Mouse (Mus musculus): Measurements from ENCODE around the gene Rtn4r.
"Not testable (repeated sequence)": the region's sequence is repeated elsewhere in the genome, so short reads cannot be mapped to it uniquely, and the experiment has no call there.

Rtn4r gene

DNA sequence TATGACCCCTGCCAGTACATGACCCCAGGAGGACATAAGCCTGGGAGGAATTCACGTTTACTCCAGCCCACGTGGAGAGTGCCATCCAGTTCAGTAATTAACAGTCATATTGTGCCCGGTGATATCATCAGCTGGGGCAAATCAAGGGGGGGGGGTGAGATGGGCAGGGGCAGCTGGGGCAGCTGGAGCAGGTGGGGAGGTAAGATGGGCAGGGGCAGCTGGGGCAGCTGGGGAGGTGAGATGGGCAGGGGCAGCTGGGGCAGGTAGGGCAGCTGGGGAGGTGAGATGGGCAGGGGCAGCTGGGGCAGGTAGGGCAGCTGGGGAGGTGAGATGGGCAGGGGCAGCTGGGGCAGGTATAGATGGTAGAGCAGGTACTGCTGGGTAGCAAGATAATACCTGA is 68.1 kb downstream of the Rtn4r start:
- not testable (repeated sequence) for DNase-seq

DNA sequence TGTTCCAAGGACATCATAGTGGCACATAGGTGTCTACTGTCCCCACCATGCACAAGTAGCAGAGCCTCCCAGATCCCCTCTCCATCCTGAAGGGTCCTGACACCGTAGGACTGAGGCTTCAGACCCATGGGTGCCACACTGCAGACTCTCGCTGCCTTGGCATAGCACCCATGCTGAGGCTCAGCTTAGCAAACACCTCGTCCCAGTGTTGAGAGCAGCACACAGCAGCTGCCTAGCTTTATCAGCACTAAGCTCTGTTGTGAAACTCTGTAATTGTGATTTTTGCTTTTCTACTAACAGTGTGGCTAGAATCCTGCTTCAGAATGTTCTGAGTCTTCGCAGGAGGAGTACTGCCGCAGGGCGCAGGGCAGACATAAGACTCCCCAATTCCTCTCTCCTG is 70.4 kb downstream of the Rtn4r start:
- DNase-seq = no peak

DNA sequence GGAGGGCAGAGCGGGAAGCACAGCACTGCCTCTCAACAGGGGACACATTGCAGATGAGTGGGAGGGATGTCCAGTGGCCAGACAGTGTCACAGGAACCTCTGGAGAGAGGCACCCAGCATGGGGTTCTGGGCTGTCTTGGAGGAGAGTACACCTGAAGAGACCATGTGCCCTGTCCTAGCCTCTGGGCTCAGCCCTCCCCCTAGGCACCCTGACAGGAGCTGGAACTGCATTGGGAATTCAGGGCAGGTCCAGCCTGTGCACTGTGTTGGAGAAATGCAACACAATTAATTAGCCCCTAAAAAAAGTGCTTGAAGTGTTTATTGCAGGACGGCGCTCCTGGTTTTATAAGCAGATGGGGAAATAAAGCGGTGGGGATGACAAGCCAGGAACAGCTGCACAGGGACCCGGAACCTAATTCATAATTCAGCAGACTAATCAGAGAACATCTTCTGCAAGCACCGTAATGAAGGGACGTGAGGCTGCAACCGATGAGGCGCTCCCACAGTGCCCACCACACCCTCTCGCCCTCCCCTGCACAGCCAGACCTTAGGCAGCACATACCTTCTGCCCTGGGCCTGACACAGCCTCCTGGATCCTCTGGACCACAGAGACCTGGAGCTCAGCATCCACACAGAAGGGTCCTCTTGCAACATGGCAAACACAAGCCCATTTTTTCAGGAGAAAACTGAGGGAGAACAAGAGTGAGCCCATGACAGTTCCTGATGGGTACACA is 71.1 kb downstream of the Rtn4r start:
- DNase-seq = no peak

DNA sequence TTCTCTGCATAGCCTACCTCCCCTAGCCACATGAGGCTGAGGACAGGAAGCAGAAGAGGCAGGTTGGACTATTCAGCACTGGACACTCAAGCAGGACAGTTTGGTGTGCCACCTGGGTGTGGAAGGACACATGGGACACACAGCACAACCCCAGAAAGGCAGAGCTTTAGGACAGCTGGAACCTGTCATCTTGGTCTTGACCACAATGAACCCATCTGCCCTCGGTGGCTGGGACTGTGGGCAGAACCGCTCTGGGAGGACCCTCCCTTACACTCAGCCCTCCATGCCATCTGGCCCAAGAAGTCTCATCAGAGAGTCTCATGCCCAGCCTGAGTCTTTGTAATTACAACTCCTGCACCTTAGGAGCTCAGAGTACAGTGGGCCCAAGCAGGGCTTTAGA is 72.6 kb downstream of the Rtn4r start:
- DNase-seq = no peak

GRCm38 (mm10) chr16:18201620-18202019 is 74.2 kb downstream of the Rtn4r start:
- no peak for DNase-seq
